Mouse (Mus musculus): ENCODE data around the gene Spata45. TPM values are rescaled to one million over a fixed set of nuclear protein-coding genes. Genes with fewer than 3 reads are reported as not detected.

The Spata45 gene
- polyA plus RNA-seq, 1 experiment from 2014 or later, result not detected

DNA sequence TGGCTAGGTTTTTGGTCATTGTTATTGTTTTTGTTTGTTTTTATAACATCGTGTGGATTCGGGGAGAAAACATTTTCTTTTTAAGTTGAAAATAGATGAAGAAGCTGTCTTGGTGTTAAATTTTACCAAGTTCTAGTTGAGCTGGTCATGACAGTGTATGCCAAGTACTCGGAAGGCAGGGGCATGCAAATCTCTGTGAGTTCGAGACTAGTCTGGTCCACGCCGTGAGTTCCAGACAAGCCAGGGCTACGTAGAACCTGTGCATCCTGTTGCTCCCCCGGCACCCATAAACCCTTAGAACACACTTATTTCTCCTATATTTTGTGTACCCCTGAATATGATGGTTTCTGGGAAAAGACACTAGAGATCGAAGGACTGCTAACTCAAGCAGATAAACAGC is 27.3 kb downstream of the Spata45 start:
- Histone ChIP-seq H3K4me1 (ENCODE audit: insufficient read depth) (peaks cover 18% of the 10 kb centered on the region), H3K9ac (replicated peaks) (peak overlapping the region; percentile 85), H3K9me3 (ENCODE audit: low read length) (no peaks in the 10 kb centered on the region), H3K4me2 (ENCODE audit: low read depth, low read length) (peak overlapping the region; percentile 92), H3K4me3 (ENCODE audit: low read depth, low read length) (peak overlapping the region; percentile 94), H3K27ac (ENCODE audit: low read depth) (no peak overlapping the region), H3K36me3 (replicated peaks; ENCODE audit: insufficient read depth, low read length) (peaks cover 22% of the 10 kb centered on the region), H3K27me3 (ENCODE audit: insufficient read depth, low read length) (no peaks in the 10 kb centered on the region)
- no peak for TF ChIP-seq CTCF (IDR thresholded peaks at IDR 0.05; ENCODE audit: low read depth)
- no peak for TF ChIP-seq EP300 (IDR thresholded peaks at IDR 0.05; ENCODE audit: low read depth)
- DNase-seq (no peak), ATAC-seq (no peak)
- 46% methylated on average over 9 of the region's 9 CpGs for WGBS (ENCODE audit: insufficient replicate concordance)

DNA sequence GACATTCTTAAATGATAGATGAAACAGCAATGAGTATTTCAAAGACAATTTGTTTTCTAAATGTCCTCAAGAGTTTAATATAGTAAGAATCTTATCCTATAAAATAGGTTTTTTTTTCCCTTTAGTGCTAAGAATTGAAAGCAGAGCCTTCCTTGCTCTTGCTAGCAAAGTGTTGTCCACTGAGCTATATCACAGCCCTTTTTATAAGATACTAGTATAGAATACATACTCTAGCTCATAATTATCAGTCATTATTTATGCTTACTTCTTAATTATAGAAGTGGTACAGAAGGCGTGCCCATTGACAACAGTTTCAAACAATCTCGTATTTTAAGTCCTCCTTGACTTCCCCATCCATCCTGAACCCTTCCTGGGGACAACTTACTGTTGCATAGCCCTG is 28.1 kb downstream of the Spata45 start:
- H3K9me3 ChIP-seq (ENCODE audit: low read length), result no peaks in the 10 kb centered on the region
- H3K27ac ChIP-seq (ENCODE audit: low read depth), result no peak overlapping the region
- TF ChIP-seq CTCF (IDR thresholded peaks at IDR 0.05; ENCODE audit: low read depth), result no peak
- no peak for TF ChIP-seq EP300 (IDR thresholded peaks at IDR 0.05; ENCODE audit: low read depth)
- ATAC-seq (no peak), DNase-seq (no peak)
- peak overlapping the region; percentile 26; the same call in 1 of the 2 replicates for H3K4me2 ChIP-seq (ENCODE audit: low read depth, low read length)
- H3K27me3 ChIP-seq (ENCODE audit: insufficient read depth, low read length), result no peaks in the 10 kb centered on the region
- WGBS (ENCODE audit: insufficient replicate concordance), result 72% methylated on average over 2 of the region's 2 CpGs
- H3K4me3 ChIP-seq (ENCODE audit: low read depth, low read length), result no peak overlapping the region
- peaks cover 18% of the 10 kb centered on the region for H3K4me1 ChIP-seq (ENCODE audit: insufficient read depth)
- H3K9ac ChIP-seq (replicated peaks), result no peak overlapping the region
- peaks cover 28% of the 10 kb centered on the region for H3K36me3 ChIP-seq (replicated peaks; ENCODE audit: insufficient read depth, low read length)

DNA sequence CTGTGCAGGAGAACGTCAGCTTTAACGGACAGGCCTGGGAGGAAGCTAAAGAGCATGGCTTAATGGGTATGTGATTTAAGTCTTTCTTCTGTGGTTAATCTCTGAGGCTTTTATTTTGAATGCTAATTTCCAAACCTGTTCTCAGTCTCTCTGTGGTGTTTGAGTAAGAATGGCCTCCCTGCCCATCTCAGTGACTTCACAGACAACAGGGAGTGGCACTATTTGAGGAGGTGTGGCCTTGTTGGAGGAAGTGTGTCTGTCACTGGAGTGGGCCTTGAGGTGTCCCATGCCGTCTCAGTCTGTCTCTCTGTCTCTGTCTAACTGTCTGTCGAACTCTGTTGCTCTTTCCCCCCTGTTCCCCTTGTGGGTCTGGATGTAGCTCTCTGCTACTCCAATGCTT is 28.7 kb downstream of the Spata45 start:
- no peak overlapping the region for H3K9ac ChIP-seq (replicated peaks)
- TF ChIP-seq EP300 (IDR thresholded peaks at IDR 0.05; ENCODE audit: low read depth) (no peak), CTCF (IDR thresholded peaks at IDR 0.05; ENCODE audit: low read depth) (no peak)
- H3K4me3 ChIP-seq (ENCODE audit: low read depth, low read length), result no peak overlapping the region
- ATAC-seq (no peak), DNase-seq (no peak)
- no peaks in the 10 kb centered on the region for H3K27me3 ChIP-seq (ENCODE audit: insufficient read depth, low read length)
- H3K36me3 ChIP-seq (replicated peaks; ENCODE audit: insufficient read depth, low read length), result peaks cover 34% of the 10 kb centered on the region
- H3K4me1 ChIP-seq (ENCODE audit: insufficient read depth), result peaks cover 18% of the 10 kb centered on the region
- H3K4me2 ChIP-seq (ENCODE audit: low read depth, low read length), result peak overlapping the region; percentile 26; the same call in 1 of the 2 replicates
- no peak overlapping the region for H3K27ac ChIP-seq (ENCODE audit: low read depth)
- no peaks in the 10 kb centered on the region for H3K9me3 ChIP-seq (ENCODE audit: low read length)
- 70% methylated on average over 4 of the region's 4 CpGs for WGBS (ENCODE audit: insufficient replicate concordance)

DNA sequence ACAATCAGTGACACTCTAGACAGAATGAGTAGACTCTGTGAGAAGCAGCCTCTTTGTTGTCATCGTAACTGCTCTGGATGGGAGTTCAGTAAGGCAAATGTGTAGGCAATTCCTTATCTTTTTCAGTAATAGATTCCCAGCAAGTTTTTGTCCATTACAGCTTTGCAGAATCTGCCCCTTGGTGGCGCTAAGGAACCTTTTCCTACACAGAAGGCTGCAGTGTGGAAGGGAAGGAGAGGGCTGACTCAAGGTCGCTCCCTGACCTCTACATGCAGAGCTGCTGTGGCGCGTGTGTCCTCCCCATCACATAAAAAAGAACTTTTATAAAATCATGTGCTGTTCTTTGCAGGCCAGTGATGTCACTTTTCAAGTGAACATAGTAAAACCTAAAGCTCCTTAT is 31.9 kb downstream of the Spata45 start:
- H3K9ac ChIP-seq (replicated peaks), result no peak overlapping the region
- TF ChIP-seq CTCF (IDR thresholded peaks at IDR 0.05; ENCODE audit: low read depth) (peak; percentile 51), EP300 (IDR thresholded peaks at IDR 0.05; ENCODE audit: low read depth) (no peak)
- H3K27me3 ChIP-seq (ENCODE audit: insufficient read depth, low read length), result no peaks in the 10 kb centered on the region
- H3K36me3 ChIP-seq (replicated peaks; ENCODE audit: insufficient read depth, low read length), result peaks cover 54% of the 10 kb centered on the region
- H3K4me2 ChIP-seq (ENCODE audit: low read depth, low read length), result no peak overlapping the region
- no peak overlapping the region for H3K27ac ChIP-seq (ENCODE audit: low read depth)
- ATAC-seq, result no peak
- H3K4me3 ChIP-seq (ENCODE audit: low read depth, low read length), result no peak overlapping the region
- H3K4me1 ChIP-seq (ENCODE audit: insufficient read depth), result peaks cover 20% of the 10 kb centered on the region
- WGBS (ENCODE audit: insufficient replicate concordance), result 82% methylated on average over 5 of the region's 5 CpGs
- no peak for DNase-seq
- H3K9me3 ChIP-seq (ENCODE audit: low read length), result no peaks in the 10 kb centered on the region

DNA sequence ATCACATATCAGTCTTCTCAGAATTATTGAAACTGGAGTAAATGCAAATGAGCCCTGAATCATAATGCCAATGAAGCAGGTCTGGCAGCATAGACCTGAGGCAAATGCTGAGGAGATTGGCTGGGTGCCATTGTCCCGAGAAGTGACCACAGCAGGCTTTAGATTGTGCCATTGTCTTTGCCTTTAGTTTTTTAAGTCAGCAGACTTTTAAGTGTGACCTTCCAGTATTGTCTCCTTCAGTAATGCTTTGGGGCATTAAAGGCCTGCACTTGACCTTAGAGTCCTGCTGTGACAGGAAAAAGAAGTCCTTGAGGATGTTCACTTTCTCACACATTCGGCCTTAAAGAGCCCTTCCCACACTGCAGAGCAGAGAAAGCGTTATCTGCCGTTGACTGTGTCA is 33.8 kb downstream of the Spata45 start:
- DNase-seq (no peak), ATAC-seq (no peak)
- Histone ChIP-seq H3K27ac (ENCODE audit: low read depth) (peak overlapping the region; percentile 74), H3K4me1 (ENCODE audit: insufficient read depth) (peaks cover 13% of the 10 kb centered on the region), H3K9me3 (ENCODE audit: low read length) (no peaks in the 10 kb centered on the region), H3K9ac (replicated peaks) (no peak overlapping the region), H3K4me2 (ENCODE audit: low read depth, low read length) (no peak overlapping the region), H3K27me3 (ENCODE audit: insufficient read depth, low read length) (no peaks in the 10 kb centered on the region), H3K4me3 (ENCODE audit: low read depth, low read length) (no peak overlapping the region), H3K36me3 (replicated peaks; ENCODE audit: insufficient read depth, low read length) (peaks cover 54% of the 10 kb centered on the region)
- TF ChIP-seq CTCF (IDR thresholded peaks at IDR 0.05; ENCODE audit: low read depth), result no peak
- no peak for TF ChIP-seq EP300 (IDR thresholded peaks at IDR 0.05; ENCODE audit: low read depth)
- 80% methylated on average over 4 of the region's 4 CpGs for WGBS (ENCODE audit: insufficient replicate concordance)

DNA sequence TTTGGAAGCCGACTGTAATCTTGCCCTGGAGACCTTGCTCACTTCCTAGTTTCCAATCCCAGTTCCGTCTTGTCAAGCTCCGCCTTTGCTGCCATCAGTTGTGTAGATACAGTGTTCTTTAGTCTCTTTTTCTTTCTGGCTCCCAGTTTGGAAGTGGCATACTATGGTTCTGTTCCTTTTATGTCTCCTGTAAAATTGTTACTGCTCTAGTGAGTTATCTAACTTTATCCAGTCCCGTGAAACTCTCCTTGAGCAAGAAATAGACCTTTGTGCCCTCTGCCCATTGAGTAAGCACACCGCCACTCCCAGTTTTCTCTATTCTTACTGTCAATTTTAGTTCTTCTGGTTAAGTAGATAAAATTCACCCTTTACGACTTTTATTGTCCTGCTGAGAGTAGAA is 35.2 kb downstream of the Spata45 start:
- 70% methylated on average over 6 of the region's 6 CpGs for WGBS (ENCODE audit: insufficient replicate concordance)
- peaks cover 53% of the 10 kb centered on the region for H3K36me3 ChIP-seq (replicated peaks; ENCODE audit: insufficient read depth, low read length)

More for the DNA sequence above, 35.2 kb downstream of the Spata45 start:
- ATAC-seq, result no peak
- Histone ChIP-seq H3K4me3 (ENCODE audit: low read depth, low read length) (no peak overlapping the region), H3K9me3 (ENCODE audit: low read length) (no peaks in the 10 kb centered on the region), H3K27me3 (ENCODE audit: insufficient read depth, low read length) (no peaks in the 10 kb centered on the region), H3K9ac (replicated peaks) (no peak overlapping the region), H3K27ac (ENCODE audit: low read depth) (peak overlapping the region; percentile 74), H3K4me1 (ENCODE audit: insufficient read depth) (peaks cover 13% of the 10 kb centered on the region), H3K4me2 (ENCODE audit: low read depth, low read length) (no peak overlapping the region)
- no peak for TF ChIP-seq EP300 (IDR thresholded peaks at IDR 0.05; ENCODE audit: low read depth)
- TF ChIP-seq CTCF (IDR thresholded peaks at IDR 0.05; ENCODE audit: low read depth), result no peak
- no peak for DNase-seq
